In genomic region chr4:35474020-35474419, GRCm38 (mm10) we compare ENCODE assay signal across 18 mouse cellular contexts.
DNase-seq lines count a peak whose midpoint lies in the region; TF ChIP-seq lines count a peak whose summit lies in the region.
"Had no signal": no experiment of that assay in that cellular context is flagged by ENCODE, and none has a peak within 500 bp of the region (broad histone marks: within the 10 kb centered on the region; RNA-seq: fewer than 3 reads in every experiment).

No protein-coding gene starts in this region.

- H3K27me3 ChIP-seq in kidney, adult 2 months (replicated peaks; ENCODE audit: control insufficient read depth, insufficient read depth, low read length): no peaks in the 10 kb centered on the region
- H3K27me3 ChIP-seq: embryonic facial prominence, embryonic 13.5 days; embryonic facial prominence, embryonic 15.5 days; forebrain, embryonic 12.5 days had no signal

- 53% methylated on average over 4 of the region's 4 CpGs for WGBS in kidney, adult 2 months

- no peak for TF ChIP-seq POLR2A in kidney, adult 2 months (IDR thresholded peaks at IDR 0.05; ENCODE audit: low read depth, low read length)

- H3K4me1 ChIP-seq in kidney, adult 2 months (ENCODE audit: control insufficient read depth, insufficient read depth, low read length): no peaks in the 10 kb centered on the region
- H3K4me1 ChIP-seq: embryonic facial prominence, embryonic 15.5 days; forebrain, embryonic 12.5 days had no signal

- DNase-seq in adrenal gland, adult 8-10 months: peak; percentile 13
- DNase-seq in adrenal gland, postnatal 25 days: no peak
- DNase-seq in kidney, adult 2 months: peak; percentile 56
- no peak for DNase-seq in kidney, adult 18-20 months
- peak; percentile 8 for DNase-seq in adrenal gland, postnatal 14 days
- DNase-seq in mesoderm, embryonic 11.5 days (ENCODE audit: low read depth, low spot score): peak; percentile 3
- no peak for DNase-seq in right cerebral cortex, adult 2 months (ENCODE audit: low spot score in 2 of 2)
- DNase-seq: cerebellum, adult 11-12 months; cerebellum, adult 2 months; cerebellum, adult 9-10 months; cerebellum, postnatal 14 days; cerebellum, postnatal 36 days; embryo, embryonic 11 days had no signal

- no peaks in the 10 kb centered on the region for H3K36me3 ChIP-seq in kidney, adult 2 months (ENCODE audit: control insufficient read depth, insufficient read depth, low read length)
- H3K36me3 ChIP-seq: embryonic facial prominence, embryonic 13.5 days; embryonic facial prominence, embryonic 15.5 days; forebrain, embryonic 10.5 days; forebrain, embryonic 12.5 days had no signal

- H3K4me3 ChIP-seq in kidney, adult 2 months (ENCODE audit: insufficient read depth, low read depth, low read length): no peak overlapping the region
- H3K4me3 ChIP-seq: embryonic facial prominence, embryonic 13.5 days; embryonic facial prominence, embryonic 15.5 days; erythroblast, embryonic 14.5 days; forebrain, embryonic 10.5 days; forebrain, embryonic 12.5 days had no signal

- H3K27ac ChIP-seq in kidney, adult 2 months (ENCODE audit: insufficient read depth, low read depth, low read length): no peak overlapping the region
- H3K27ac ChIP-seq: embryonic facial prominence, embryonic 13.5 days; embryonic facial prominence, embryonic 15.5 days; forebrain, embryonic 10.5 days; forebrain, embryonic 12.5 days had no signal

- no peak for TF ChIP-seq CTCF in kidney, adult 2 months (conservative IDR thresholded peaks at IDR 0.05; ENCODE audit: insufficient read depth, insufficient read length, low read depth, low read length)

Comparison
In these comparisons a context has a peak if more than half of its experiments do, and no peak if none do; other contexts are left out.
1. DNase-seq: peak in adrenal gland, adult 8-10 months (single experiment), kidney, adult 2 months (single experiment), adrenal gland, postnatal 14 days (single experiment) and mesoderm, embryonic 11.5 days (single experiment); none in adrenal gland, postnatal 25 days (single experiment), kidney, adult 18-20 months (single experiment) and right cerebral cortex, adult 2 months (0 of 2).